Mouse (Mus musculus) G1E (cell line): ENCODE data around the gene Chst11. TPM values are rescaled to one million over a fixed set of nuclear protein-coding genes. Genes with fewer than 3 reads are reported as not detected.

Experiments
- ATAC-seq: 2 replicates; pipeline ENCODE4 v1.8.0; 2016; ENCODE audit warnings: mild to moderate bottlenecking; ENCODE audit not compliant: insufficient number of reproducible peaks, poor library complexity, low FRiP score, severe bottlenecking; ENCODE audit errors: extremely low read depth
- DNase-seq: peaks from one replicate; pipeline ENCODE4 v3.0.0; 2012; ENCODE audit warnings: low spot score
- H3K27me3 ChIP-seq: 2 replicates; pipeline ENCODE4 v1.6.1; 2012; ENCODE audit warnings: mild to moderate bottlenecking, low read length, inconsistent platforms; ENCODE audit not compliant: insufficient read depth
- H3K36me3 ChIP-seq: replicated peaks from 2 replicates; pipeline ENCODE3; 2012; ENCODE audit warnings: mild to moderate bottlenecking, inconsistent platforms
- H3K4me1 ChIP-seq: 2 replicates; pipeline ENCODE4 v1.6.1; 2012; ENCODE audit warnings: low read depth, low read length, inconsistent platforms, mixed read lengths; ENCODE audit not compliant: insufficient read depth
- H3K4me3 ChIP-seq: 2 replicates; pipeline ENCODE4 v1.5.1; 2012; ENCODE audit warnings: low read depth, mild to moderate bottlenecking, inconsistent platforms, low read length, moderate library complexity, mixed read lengths
- H3K9me3 ChIP-seq: replicated peaks from 2 replicates; pipeline ENCODE4 v1.6.1; 2012; ENCODE audit warnings: inconsistent platforms
- CTCF ChIP-seq: IDR thresholded peaks from 2 replicates; pipeline ENCODE4 v1.5.1; 2012; ENCODE audit warnings: low read depth, low read length, inconsistent platforms, mixed read lengths
- GATA1 ChIP-seq: IDR thresholded peaks from 2 replicates; pipeline ENCODE4 v1.6.1; 2012; ENCODE audit warnings: borderline replicate concordance, low read length, inconsistent platforms, mixed read lengths
- GATA2 ChIP-seq: IDR thresholded peaks from 2 replicates; pipeline ENCODE4 v1.6.1; 2012; ENCODE audit warnings: low read depth, low read length, inconsistent platforms, borderline replicate concordance
- POLR2AphosphoS5 ChIP-seq: IDR thresholded peaks from 2 replicates; pipeline ENCODE4 v1.6.1; 2012; ENCODE audit warnings: low read depth, low read length, inconsistent platforms; ENCODE audit not compliant: insufficient replicate concordance
- TAL1 ChIP-seq: conservative IDR thresholded peaks from 2 replicates; pipeline ENCODE4 v1.6.1; 2012; ENCODE audit warnings: low read depth, low read length, inconsistent platforms, mixed read lengths
- polyA plus RNA-seq: library from polyadenylated mRNA; stranded (reverse); fragments of >175 nt; gene quantifications from 2 replicates; pipeline ENCODE4 v1.2.3, GENCODE M21; 2012
- total RNA-seq, 2 experiments: library from RNA; stranded (forward) in 1 of 2; stranded (reverse) in 1 of 2; fragments of 200-1000 nt in 1 of 2; fragments of >200 nt in 1 of 2; fragmentation: Nextera tagmentation in 1 of 2; gene quantifications; 2 replicates each; pipeline ENCODE4 v1.2.3; 2014 to 2017

Gene Chst11
- total and polyA plus RNA-seq, 3 experiments = 15.6 to 44.6 (median 38.2) TPM

DNA sequence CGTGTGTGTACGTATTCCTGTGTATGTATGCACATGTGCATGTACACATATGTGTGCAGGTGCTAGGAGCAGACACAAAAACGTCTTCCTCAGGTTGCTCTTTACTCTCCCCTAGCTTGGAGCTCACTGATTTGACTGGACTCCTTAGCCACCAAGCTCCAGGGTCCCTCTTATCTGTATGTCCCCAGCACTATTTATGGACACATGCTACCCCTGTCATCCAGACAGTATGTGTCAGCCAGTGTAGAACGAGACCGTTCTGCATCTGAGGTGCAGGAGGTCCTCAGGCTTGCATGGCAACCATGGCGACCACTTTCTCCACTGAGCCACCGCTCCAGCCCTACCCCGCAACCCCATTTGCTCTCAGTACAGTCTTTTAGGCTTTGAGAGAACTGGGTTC, 93.4 kb downstream of the Chst11 start:
- TF ChIP-seq GATA2 (no peak), CTCF (no peak), POLR2AphosphoS5 (no peak), TAL1 (no peak), GATA1 (no peak)
- ATAC-seq = no peak
- no peak for DNase-seq
- H3K27me3 ChIP-seq = no peaks in the 10 kb centered on the region
- peak overlapping the region; percentile 15; the same call in 1 of the 2 replicates for H3K4me3 ChIP-seq
- H3K4me1 ChIP-seq = peaks cover 73% of the 10 kb centered on the region
- peaks cover 77% of the 10 kb centered on the region for H3K36me3 ChIP-seq
- H3K9me3 ChIP-seq = no peaks in the 10 kb centered on the region

DNA sequence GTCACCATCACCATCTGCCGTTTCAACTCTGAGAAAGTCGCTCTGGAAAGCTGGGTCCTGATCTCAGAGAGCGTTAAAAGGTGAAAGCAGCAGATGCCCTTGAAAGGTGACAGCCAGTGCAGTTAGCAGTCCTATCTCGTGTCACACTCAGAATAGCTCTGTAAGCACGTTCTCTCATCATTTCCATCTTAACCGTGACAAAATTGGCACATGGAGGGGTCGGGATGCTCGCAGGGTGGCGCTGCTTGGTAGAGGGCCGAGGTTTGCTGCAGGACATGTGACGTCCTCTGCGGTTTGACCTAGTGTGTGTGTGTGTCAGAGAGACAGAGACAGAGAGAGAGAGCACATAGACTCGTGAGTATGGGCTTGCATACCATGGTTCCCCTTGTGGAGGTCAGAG, 94.5 kb downstream of the Chst11 start:
- Histone ChIP-seq H3K9me3 (no peaks in the 10 kb centered on the region), H3K27me3 (no peaks in the 10 kb centered on the region), H3K4me1 (peaks cover 78% of the 10 kb centered on the region), H3K36me3 (peaks cover 69% of the 10 kb centered on the region), H3K4me3 (peak overlapping the region; percentile 57; the same call in 1 of the 2 replicates)
- TF ChIP-seq GATA1 (no peak), CTCF (no peak), GATA2 (no peak), TAL1 (no peak), POLR2AphosphoS5 (no peak)
- no peak for DNase-seq
- ATAC-seq = peak; percentile 17; the same call in 1 of the 2 replicates

DNA sequence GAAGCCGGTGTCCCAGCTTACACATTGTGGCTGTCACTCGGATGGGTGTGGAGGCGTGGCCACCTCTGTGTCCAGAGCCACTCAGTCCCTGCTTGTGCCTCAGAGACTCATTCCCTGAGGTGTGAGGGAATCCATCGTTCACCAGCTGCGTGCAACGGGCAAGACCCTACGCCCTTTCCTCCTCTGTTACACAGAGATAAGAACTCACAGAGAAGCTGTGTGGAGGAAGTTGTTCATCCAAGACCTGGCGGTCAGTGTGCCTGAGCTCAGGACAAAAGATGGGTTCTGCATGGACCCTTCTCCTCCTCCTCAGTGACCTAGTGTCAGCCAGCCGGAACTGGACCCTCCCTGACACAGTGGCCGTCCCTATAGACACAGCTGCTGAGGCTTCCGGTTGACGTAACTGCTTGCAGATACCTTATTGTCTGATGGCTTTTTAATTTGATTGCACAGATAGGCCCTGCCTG, 95.0 kb downstream of the Chst11 start:
- peak; percentile 68 for DNase-seq
- H3K4me1 ChIP-seq = peaks cover 78% of the 10 kb centered on the region
- no peaks in the 10 kb centered on the region for H3K9me3 ChIP-seq
- peak; percentile 82 for ATAC-seq
- TF ChIP-seq GATA1 = no peak
- no peak for TF ChIP-seq GATA2
- TF ChIP-seq TAL1 = peak; percentile 89
- TF ChIP-seq POLR2AphosphoS5 = no peak
- TF ChIP-seq CTCF = no peak
- no peaks in the 10 kb centered on the region for H3K27me3 ChIP-seq
- peak overlapping the region; percentile 57; the same call in 1 of the 2 replicates for H3K4me3 ChIP-seq
- H3K36me3 ChIP-seq = peaks cover 66% of the 10 kb centered on the region

DNA sequence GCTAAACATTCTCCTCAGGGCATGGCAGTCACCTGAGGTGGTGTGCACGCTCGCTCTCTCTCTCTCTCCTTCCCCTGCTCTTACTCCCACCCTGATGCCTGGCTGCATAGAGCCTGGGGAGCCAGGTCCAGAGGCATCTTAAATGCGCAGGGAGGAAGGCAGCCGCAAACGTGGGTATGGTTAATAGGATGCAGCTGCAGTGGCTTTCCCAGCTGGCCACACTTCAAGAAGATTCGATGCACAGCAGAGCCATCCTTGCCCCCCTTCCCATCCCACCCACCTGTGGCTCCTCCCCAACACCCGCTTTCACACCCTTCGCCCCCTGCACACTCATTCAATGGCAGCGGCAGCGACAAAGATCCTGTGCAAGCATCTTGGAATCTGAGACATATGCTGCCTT, 95.6 kb downstream of the Chst11 start:
- Histone ChIP-seq H3K4me1 (peaks cover 74% of the 10 kb centered on the region), H3K27me3 (no peaks in the 10 kb centered on the region), H3K4me3 (peak overlapping the region; percentile 36; the same call in 1 of the 2 replicates), H3K9me3 (no peaks in the 10 kb centered on the region), H3K36me3 (peaks cover 66% of the 10 kb centered on the region)
- ATAC-seq (no peak), DNase-seq (no peak)
- TF ChIP-seq GATA2 (no peak), CTCF (no peak), POLR2AphosphoS5 (no peak), TAL1 (no peak), GATA1 (no peak)

DNA sequence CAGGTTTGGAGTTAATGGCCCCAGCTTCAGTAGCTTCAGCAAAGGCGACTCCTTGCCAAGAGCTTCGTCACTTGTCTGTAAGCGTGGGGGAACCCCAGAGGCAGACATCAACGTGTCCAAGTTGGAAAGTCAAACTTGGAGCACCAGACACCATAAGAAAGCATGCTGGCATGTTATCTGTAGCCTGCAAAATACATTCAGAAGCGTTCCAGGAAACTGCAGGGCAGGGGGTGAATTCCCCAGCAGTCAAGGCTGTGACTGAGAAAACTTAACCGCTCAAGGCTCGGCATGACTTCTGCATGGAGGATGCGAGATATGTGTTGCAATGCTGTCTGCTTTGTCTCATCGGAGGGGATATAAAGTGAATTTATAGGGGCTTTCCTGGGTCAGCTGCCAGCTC, 98.6 kb downstream of the Chst11 start:
- ATAC-seq (peak; percentile 9; the same call in 1 of the 2 replicates), DNase-seq (peak; percentile 40)
- Histone ChIP-seq H3K9me3 (no peaks in the 10 kb centered on the region), H3K4me3 (peak overlapping the region; percentile 34; the same call in 1 of the 2 replicates), H3K27me3 (no peaks in the 10 kb centered on the region), H3K36me3 (peaks cover 68% of the 10 kb centered on the region), H3K4me1 (peaks cover 68% of the 10 kb centered on the region)
- TF ChIP-seq GATA1 (no peak), GATA2 (no peak), TAL1 (no peak), CTCF (no peak), POLR2AphosphoS5 (no peak)

DNA sequence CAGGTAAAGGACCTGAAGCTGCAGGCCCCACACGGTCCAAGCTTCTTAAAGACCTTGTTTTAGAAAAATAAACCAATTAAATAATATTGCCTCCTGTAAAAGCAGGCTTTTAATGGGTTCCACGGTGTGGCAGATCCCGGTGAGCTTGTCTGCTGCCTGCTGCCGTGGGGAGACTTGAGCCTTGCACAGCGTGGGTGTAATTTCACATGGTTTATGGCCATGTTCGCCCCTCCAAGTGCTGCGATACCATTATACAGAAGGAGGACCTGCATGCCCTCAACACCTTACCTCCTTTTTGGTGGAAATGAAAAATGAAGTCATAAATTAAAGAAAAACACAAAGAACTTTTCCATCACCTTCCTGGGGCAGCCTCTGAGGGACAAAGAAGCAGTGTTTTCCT, 103.0 kb downstream of the Chst11 start:
- Histone ChIP-seq H3K4me3 (no peak overlapping the region), H3K36me3 (peaks cover 78% of the 10 kb centered on the region), H3K9me3 (no peaks in the 10 kb centered on the region), H3K27me3 (no peaks in the 10 kb centered on the region), H3K4me1 (peaks cover 48% of the 10 kb centered on the region)
- DNase-seq = no peak
- TF ChIP-seq GATA2 (no peak), CTCF (no peak), GATA1 (no peak), POLR2AphosphoS5 (no peak), TAL1 (no peak)
- no peak for ATAC-seq
